Mouse (Mus musculus) liver, postnatal 0 days (tissue): ENCODE measurements around the gene Hoxb3.

Source experiments
- CTCF ChIP-seq: sonication (generic); IDR thresholded peaks from 2 replicates; pipeline ENCODE4 v1.5.1; 2016; ENCODE audit warnings: antibody characterized with exemption, low read depth
- EP300 ChIP-seq: IDR thresholded peaks from 2 replicates; pipeline ENCODE4 v1.6.1; 2016; ENCODE audit warnings: antibody characterized with exemption, low read depth, mild to moderate bottlenecking

DNA sequence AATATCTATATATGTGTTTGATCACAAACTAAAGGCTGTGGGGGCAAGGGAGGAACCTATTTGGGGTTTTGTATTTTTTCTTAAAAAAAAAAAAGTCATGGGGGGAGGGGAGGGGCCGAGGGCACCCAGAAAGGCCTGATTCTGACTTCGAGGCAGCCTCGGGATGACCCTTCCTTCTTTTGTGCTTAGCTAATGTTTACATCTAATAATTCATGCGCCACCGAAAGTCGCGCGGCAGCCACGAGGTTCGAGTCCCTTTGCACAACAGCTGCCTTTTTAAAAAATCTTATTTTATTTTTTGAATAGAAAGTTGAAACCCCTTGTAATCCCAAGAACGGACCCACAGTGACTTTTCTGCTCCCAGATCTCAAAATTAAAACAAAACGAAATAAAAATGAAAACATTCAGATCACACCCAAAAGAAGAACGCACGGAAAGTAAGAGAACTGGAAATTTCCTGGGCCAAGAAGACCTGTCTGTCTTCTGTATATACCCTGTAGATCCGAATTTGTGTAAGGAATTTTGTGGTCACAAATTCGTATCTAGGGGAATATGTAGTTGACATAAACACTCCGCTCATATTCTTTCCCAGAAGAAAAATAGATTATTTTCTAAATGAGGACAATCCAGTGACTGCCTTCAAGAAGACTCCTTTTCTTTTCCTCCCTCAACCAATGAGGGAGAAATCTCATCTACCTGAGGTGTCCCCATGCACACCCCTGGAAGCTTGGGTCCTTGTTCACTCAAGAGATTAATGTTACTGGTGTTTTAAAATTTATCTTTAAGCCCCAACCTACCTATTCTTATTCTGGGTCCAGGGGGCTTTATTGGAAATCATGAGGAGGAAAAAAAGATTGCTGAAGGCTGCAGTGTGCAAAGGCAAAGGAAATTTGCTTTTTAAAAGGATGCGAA lies 6.2 kb upstream of the Hoxb3 start:
- TF ChIP-seq CTCF (no peak), EP300 (no peak)
